Mouse (Mus musculus) stomach, embryonic 14.5 days (tissue): ENCODE results near the gene Fut9. TPM values are rescaled to one million over a fixed set of nuclear protein-coding genes. Genes with fewer than 3 reads are reported as not detected.

Experiments used
- ATAC-seq: fragments of 200-750 bp; cut with Nextera tagmentation; 2 replicates; pipeline ENCODE4 v1.8.0; 2017; ENCODE audit warnings: low read depth, moderate TSS enrichment; ENCODE audit not compliant: insufficient number of reproducible peaks, insufficient read depth, low FRiP score
- H3K27ac ChIP-seq: fragments of 300-500 bp; sonication (generic); 2 replicates; pipeline ENCODE4 v1.5.1; 2014; ENCODE audit warnings: mild to moderate bottlenecking, low read length, moderate library complexity, mixed read lengths
- H3K27me3 ChIP-seq: fragments of 300-500 bp; sonication (generic); 2 replicates; pipeline ENCODE4 v1.6.1; 2014; ENCODE audit warnings: low read length, control low read depth, mixed read lengths; ENCODE audit not compliant: control insufficient read depth, insufficient read depth
- H3K36me3 ChIP-seq: fragments of 300-500 bp; sonication (generic); 2 replicates; pipeline ENCODE4 v1.6.1; 2014; ENCODE audit warnings: mild to moderate bottlenecking, control low read depth, low read length, moderate library complexity, mixed read lengths; ENCODE audit not compliant: control insufficient read depth, insufficient read depth
- H3K4me1 ChIP-seq: fragments of 300-500 bp; sonication (generic); 2 replicates; pipeline ENCODE4 v1.6.1; 2014; ENCODE audit warnings: low read length, control low read depth, mixed read lengths; ENCODE audit not compliant: control insufficient read depth, insufficient read depth
- H3K4me2 ChIP-seq: fragments of 300-500 bp; sonication (generic); replicated peaks from 2 replicates; pipeline ENCODE4 v1.6.1; 2014; ENCODE audit warnings: low read depth, low read length, control low read depth
- H3K4me3 ChIP-seq: fragments of 300-500 bp; sonication (generic); 2 replicates; pipeline ENCODE4 v1.5.1; 2014; ENCODE audit warnings: low read depth, low read length, control low read depth
- H3K9ac ChIP-seq: fragments of 300-500 bp; sonication (generic); replicated peaks from 2 replicates; pipeline ENCODE4 v1.6.1; 2014; ENCODE audit warnings: low read depth, mild to moderate bottlenecking, control low read depth, low read length, moderate library complexity, mixed read lengths
- H3K9me3 ChIP-seq: fragments of 300-500 bp; sonication (generic); 2 replicates; pipeline ENCODE4 v1.6.1; 2016; ENCODE audit warnings: low read depth, low read length, control low read depth; ENCODE audit not compliant: control insufficient read depth
- WGBS: fragments of 180-500 bp; shearing (Covaris S2); extraction: QIAGEN DNeasy Blood & Tissue Kit; methylation state at CpG from one replicate; pipeline ENCODE4 v1.1.7; 2014; 5-methylcytosine and 5-hydroxymethylcytosine counted together
- polyA plus RNA-seq: library from polyadenylated mRNA; unstranded; fragments of >200 nt; fragmentation: Nextera tagmentation; extraction: Ambion mirVana; gene quantifications from 2 replicates; pipeline ENCODE4 v1.2.1, GENCODE M21; 2014

Gene Fut9
- polyA plus RNA-seq, 1 experiment from 2014 or later: 1.7 TPM

DNA sequence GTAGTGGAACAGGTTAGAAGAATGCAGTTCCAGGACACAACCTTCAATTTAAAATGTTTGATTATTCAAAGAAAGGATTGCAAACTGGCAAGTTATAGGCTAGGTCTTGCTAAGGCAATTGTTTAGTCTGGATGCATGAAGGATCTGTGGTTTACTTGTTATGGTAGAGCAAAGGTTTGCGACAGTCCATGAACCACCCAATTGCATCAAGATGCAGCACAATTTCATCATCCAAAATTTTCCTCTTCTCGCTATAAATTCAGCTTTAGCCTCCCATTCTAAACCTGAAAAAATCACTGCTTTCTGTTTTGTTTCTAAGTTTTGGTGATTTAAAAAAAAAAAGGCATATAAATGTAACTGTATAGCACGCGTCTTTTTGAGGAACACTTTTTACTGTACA, 14.8 kb downstream of the Fut9 start:
- H3K4me3 ChIP-seq: no peak overlapping the region
- H3K27me3 ChIP-seq: no peaks in the 10 kb centered on the region
- H3K9ac ChIP-seq: no peak overlapping the region
- H3K36me3 ChIP-seq: no peaks in the 10 kb centered on the region
- H3K9me3 ChIP-seq: no peaks in the 10 kb centered on the region
- no peak overlapping the region for H3K27ac ChIP-seq
- H3K4me2 ChIP-seq: no peak overlapping the region
- 89% methylated on average over 4 of the region's 4 CpGs for WGBS
- no peaks in the 10 kb centered on the region for H3K4me1 ChIP-seq
- ATAC-seq: no peak

DNA sequence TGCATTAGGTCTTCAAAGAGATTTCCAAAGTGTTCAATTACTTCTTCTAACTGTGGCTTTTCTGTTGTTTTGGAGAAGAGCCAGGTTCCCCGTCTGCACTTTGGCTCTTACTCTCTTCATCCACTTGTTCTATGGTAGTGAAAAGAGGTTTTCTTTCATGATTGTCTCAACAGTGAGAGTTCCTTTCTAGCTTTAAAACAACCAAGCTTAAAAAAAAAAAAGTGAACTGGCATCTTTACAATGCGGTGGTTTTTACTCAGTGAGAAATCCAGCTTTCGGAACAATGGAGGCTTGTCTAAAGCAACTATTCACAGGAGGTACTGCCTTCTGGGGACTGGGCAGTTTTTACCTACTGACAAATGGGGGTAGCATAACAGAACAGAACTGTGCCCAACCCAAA, 31.4 kb downstream of the Fut9 start:
- H3K9me3 ChIP-seq: no peaks in the 10 kb centered on the region
- H3K4me3 ChIP-seq: no peak overlapping the region
- no peaks in the 10 kb centered on the region for H3K36me3 ChIP-seq
- no peaks in the 10 kb centered on the region for H3K4me1 ChIP-seq
- WGBS: 67% methylated on average over 3 of the region's 3 CpGs
- no peak overlapping the region for H3K4me2 ChIP-seq
- H3K27me3 ChIP-seq: no peaks in the 10 kb centered on the region
- H3K27ac ChIP-seq: no peak overlapping the region
- no peak overlapping the region for H3K9ac ChIP-seq
- no peak for ATAC-seq

DNA sequence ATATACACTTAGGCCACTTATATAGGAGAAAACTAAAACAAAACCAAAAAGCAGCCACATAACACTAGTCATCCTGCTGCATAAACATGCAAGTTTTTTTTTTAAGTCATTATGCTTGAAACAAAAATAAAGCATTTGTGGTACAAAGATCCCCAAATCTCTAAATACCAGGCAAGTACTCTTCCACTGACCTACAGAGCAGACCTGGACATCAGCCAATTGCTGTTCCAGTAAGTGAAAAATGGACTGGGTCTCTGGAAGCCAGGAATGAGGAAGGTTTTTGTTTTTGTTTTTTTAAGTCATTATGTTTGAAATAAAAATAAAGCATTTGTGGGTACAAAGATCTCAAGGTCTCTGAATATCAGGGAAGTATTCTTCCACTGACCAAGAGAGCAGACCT, 37.0 kb downstream of the Fut9 start:
- Histone ChIP-seq H3K9ac (no peak overlapping the region), H3K27ac (no peak overlapping the region), H3K9me3 (no peaks in the 10 kb centered on the region), H3K4me2 (no peak overlapping the region), H3K4me1 (no peaks in the 10 kb centered on the region), H3K36me3 (no peaks in the 10 kb centered on the region), H3K4me3 (no peak overlapping the region), H3K27me3 (no peaks in the 10 kb centered on the region)
- no peak for ATAC-seq

DNA sequence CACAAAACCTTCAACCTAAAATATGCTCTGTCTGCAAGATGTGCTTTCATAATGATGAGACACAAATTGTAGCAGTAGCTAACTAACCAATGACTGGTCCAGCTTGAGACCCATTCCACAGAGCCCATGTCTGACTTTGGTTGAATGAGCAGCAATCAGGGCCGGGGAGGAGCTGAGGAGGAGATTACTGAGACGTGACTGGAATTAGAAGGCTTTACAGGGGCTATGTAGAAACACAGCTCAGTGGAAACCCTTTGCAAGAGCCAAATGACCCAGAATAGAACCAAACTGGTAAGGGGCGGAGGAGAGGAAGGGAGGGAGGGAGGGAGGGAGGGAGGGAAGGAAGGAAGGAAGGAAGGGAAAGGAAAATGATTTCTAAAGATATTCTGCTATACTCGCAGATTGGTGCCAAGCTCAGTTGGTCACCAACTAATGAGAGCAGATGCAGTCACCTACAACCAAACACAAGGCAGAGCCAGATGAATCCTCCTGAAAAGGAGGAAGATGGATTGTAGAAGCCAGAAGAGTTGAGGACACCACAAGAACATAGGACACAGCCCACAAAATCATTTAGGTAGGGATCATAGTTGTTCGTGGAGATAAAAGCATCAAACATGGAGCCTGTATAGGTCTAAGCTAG, 42.0 kb downstream of the Fut9 start:
- Histone ChIP-seq H3K4me3 (no peak overlapping the region), H3K9ac (no peak overlapping the region), H3K9me3 (no peaks in the 10 kb centered on the region), H3K4me2 (no peak overlapping the region), H3K4me1 (no peaks in the 10 kb centered on the region), H3K27me3 (no peaks in the 10 kb centered on the region), H3K27ac (no peak overlapping the region), H3K36me3 (no peaks in the 10 kb centered on the region)
- WGBS: 82% methylated on average over 4 of the region's 5 CpGs
- ATAC-seq: no peak

DNA sequence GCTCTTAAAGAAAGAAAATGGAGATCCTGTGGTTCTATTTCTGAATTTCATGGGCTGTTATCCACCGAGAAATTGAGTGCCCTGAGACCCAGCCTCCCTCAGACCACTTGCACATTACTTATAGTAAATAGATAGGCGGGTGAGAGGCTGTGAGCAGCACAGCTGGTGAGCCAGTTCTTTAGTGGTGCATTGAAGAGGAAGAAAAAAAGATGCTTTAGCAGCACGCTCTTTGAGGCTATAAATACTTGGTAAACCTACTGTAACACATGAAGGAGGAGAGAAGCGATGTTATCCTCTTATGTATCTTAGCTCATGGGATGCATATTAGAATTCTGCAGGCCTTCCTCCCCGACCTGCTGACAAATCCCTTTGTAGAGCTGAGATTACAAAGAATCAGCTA, 58.5 kb downstream of the Fut9 start:
- H3K4me2 ChIP-seq: no peak overlapping the region

DNA sequence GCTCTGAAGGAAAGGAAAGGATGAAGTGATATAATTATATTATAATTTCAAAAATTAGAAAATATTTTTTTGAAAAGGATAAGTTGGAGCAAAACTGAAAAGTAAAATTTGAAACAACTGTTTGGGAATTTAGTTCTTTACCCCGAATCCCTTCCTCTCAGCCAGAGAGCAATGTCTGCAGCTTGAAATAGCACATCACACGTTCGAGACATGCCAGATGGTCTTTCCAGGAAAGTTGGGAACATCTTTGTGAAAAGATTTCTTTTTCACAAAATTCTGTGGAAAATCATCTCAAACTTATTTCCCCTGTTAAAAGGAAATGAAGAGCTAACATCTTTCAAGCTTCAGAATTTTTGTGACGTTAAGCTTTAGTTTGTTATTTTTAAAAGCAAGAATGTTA, 61.3 kb downstream of the Fut9 start:
- H3K36me3 ChIP-seq: no peaks in the 10 kb centered on the region
- no peak for ATAC-seq
- 85% methylated on average over 4 of the region's 4 CpGs for WGBS
- H3K27ac ChIP-seq: no peak overlapping the region
- no peaks in the 10 kb centered on the region for H3K27me3 ChIP-seq
- H3K9me3 ChIP-seq: no peaks in the 10 kb centered on the region
- no peak overlapping the region for H3K4me2 ChIP-seq
- H3K4me1 ChIP-seq: no peaks in the 10 kb centered on the region
- H3K9ac ChIP-seq: no peak overlapping the region
- H3K4me3 ChIP-seq: no peak overlapping the region

More for the DNA sequence above, 58.5 kb downstream of the Fut9 start:
- H3K27me3 ChIP-seq: no peaks in the 10 kb centered on the region
- no peak for ATAC-seq
- no peaks in the 10 kb centered on the region for H3K36me3 ChIP-seq
- no peaks in the 10 kb centered on the region for H3K4me1 ChIP-seq
- H3K27ac ChIP-seq: no peak overlapping the region
- no peak overlapping the region for H3K9ac ChIP-seq
- H3K4me3 ChIP-seq: no peak overlapping the region
- no peaks in the 10 kb centered on the region for H3K9me3 ChIP-seq
- WGBS: 82% methylated on average over 5 of the region's 5 CpGs

DNA sequence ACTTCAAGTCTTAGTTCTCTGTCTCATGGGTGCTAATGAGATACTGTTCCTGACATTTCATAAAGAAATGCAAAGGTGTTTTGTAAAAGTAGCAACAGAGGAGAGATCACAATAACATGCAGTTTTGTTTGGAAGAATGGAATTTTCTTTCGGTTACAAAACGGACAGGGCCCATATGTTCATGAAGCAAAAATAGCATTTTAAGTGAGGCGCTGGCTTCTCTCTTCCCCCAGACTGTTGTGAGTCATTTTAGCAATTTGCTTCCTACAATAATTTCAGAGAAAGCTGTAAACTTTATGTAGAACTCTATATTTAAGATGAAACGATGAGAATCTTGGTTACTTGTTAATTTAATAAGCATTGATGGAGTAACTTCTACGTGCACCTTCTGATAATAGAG, 78.5 kb downstream of the Fut9 start:
- Histone ChIP-seq H3K9me3 (no peaks in the 10 kb centered on the region), H3K36me3 (no peaks in the 10 kb centered on the region), H3K4me3 (no peak overlapping the region), H3K27ac (no peak overlapping the region), H3K4me1 (no peaks in the 10 kb centered on the region), H3K4me2 (no peak overlapping the region), H3K9ac (no peak overlapping the region), H3K27me3 (no peaks in the 10 kb centered on the region)
- ATAC-seq: no peak
- 84% methylated on average over 5 of the region's 5 CpGs for WGBS

DNA sequence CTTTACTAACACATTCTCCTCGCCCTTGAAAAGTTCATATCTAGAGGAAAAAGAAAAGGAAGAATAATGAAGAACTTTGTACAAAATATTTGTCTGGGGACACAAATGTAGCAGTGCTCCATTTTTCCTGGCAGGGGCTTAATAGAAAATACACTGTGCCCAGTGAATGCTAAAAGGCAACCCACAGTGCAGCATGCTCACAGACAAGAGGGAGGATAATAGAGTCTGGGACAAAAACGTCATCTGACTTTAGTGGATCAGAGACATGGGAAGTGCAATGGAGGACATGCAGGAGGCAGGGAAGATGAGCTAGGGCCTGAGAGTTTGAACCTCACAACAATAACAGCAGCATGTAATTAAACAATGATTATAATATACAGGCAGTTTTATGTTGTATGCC, 86.1 kb downstream of the Fut9 start:
- Histone ChIP-seq H3K9ac (no peak overlapping the region), H3K4me2 (no peak overlapping the region), H3K4me1 (no peaks in the 10 kb centered on the region), H3K36me3 (no peaks in the 10 kb centered on the region), H3K27ac (no peak overlapping the region), H3K9me3 (no peaks in the 10 kb centered on the region), H3K4me3 (no peak overlapping the region), H3K27me3 (no peaks in the 10 kb centered on the region)
- no peak for ATAC-seq
- 77% methylated on average over 2 of the region's 2 CpGs for WGBS

DNA sequence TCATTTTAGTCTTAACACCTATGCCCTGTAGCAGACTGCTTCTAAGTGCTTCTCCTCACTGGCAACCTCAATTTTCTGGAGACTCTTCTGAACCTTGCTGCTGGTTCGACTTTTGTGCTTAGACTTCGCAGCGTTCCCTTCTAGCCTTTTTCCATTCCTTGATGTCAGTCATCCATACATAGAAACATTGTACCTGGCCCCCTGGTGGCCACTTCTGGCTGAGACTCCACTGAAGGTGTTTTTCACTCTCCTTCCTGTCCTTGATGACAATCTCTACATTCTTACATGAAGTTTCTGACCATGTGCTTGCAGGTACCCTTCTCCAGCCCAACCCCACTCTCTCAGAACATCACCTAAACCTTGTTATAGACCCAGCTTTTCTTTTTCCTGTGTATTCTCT, 115.1 kb downstream of the Fut9 start:
- ATAC-seq: no peak
- Histone ChIP-seq H3K9me3 (no peaks in the 10 kb centered on the region), H3K4me3 (no peak overlapping the region), H3K9ac (no peak overlapping the region), H3K36me3 (no peaks in the 10 kb centered on the region), H3K4me2 (no peak overlapping the region), H3K27ac (no peak overlapping the region), H3K4me1 (no peaks in the 10 kb centered on the region), H3K27me3 (no peaks in the 10 kb centered on the region)
- 90% methylated on average over 3 of the region's 3 CpGs for WGBS
